Mouse (Mus musculus): ENCODE measurements around the gene Dnajc19.

GRCm38 (mm10) chr3:34007611-34008010, 73.5 kb downstream of the Dnajc19 start:
- TF ChIP-seq CTCF (IDR thresholded peaks at IDR 0.05; ENCODE audit: extremely low read depth, insufficient read depth, low read length) (no peak), POLR2A (IDR thresholded peaks at IDR 0.05; ENCODE audit: extremely low read depth, insufficient read depth, low read length) (no peak)

Measured in cortical plate, adult 2 months (tissue).